Mouse (Mus musculus) G1E-ER4 (cell line): ENCODE measurements around the gene 1700029P11Rik. TPM values are rescaled to one million over a fixed set of nuclear protein-coding genes. Genes with fewer than 3 reads are reported as not detected.

Experiments used
- GATA1 ChIP-seq: IDR thresholded peaks from one replicate; pipeline ENCODE4 v1.8.0; 2012; ENCODE audit warnings: low read length, inconsistent platforms
- polyA plus RNA-seq: library from polyadenylated mRNA; stranded (reverse); fragments of >175 nt; gene quantifications from 2 replicates; pipeline ENCODE4 v1.2.3, GENCODE M21; 2012

The 1700029P11Rik gene
- polyA plus RNA-seq, 1 experiment = not detected

DNA sequence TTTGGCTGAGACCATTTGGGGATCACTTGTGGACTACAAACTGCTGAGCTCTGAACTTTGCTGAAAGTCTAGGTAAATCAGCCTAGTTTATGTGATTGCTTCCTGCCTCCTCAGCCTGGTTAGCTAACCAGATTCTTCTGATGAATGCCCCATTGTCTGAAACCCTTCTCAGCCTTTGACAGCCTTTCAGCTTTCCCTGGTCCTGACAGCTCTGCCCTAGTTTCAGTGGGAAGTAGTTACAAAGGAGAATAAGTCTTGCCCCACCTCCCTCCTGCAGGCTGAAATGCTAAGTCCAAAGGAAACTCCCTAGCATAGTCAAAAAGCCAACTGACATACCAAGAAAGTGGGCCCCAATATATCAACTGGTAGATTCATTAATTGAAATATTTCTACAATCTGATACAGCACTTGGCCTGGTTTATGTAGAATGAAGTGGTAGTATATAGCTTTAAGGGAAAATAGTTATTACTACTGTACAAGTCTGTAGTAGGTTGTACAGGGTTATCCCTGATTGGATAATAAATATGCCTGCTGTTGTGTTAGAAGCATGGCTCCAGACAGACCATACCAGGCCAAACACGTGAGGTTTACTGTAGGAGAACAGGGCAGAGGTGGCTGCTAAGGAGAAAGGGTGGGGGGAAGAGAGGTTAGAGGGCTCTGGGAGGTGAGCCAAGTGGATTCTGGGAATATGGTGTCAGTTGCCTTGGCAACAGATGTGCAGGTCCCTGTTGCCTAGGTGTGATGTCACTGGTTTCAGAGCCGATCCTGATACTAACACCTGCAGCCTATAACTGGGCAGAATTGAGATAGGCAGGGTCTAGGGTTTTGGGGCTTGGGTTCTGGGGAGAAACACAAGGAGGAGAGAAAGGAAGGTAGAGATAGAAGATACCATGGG, 5.2 kb downstream of the 1700029P11Rik start:
- no peak for TF ChIP-seq GATA1

DNA sequence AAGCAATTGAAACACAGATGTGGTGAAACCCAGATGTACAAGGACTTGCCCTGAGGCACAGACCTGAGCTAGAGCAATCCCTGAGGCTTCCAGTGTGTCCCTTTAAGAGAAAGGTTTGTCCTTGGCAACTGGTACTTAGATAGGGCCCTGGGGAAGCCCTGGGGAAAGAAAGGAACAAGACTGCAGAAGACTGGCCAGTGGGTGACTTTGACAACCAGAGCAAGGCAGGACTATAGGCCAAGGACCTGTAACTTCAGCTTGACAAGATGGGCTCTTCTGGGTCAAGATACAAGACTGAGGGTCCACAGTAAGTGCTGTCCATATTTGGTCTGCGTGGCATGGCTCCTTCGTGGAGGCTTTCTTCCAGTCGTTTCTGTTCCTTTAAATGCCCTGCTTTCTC, 7.3 kb downstream of the 1700029P11Rik start, which contains the start of gene Xrcc6:
Xrcc6 (plus strand) TSS at position 190 of the 400 bp plus-strand sequence.
- TF ChIP-seq GATA1 = no peak

GRCm38 (mm10) chr15:81989371-81990062, 9.2 kb downstream of the 1700029P11Rik start:
- no peak for TF ChIP-seq GATA1

DNA sequence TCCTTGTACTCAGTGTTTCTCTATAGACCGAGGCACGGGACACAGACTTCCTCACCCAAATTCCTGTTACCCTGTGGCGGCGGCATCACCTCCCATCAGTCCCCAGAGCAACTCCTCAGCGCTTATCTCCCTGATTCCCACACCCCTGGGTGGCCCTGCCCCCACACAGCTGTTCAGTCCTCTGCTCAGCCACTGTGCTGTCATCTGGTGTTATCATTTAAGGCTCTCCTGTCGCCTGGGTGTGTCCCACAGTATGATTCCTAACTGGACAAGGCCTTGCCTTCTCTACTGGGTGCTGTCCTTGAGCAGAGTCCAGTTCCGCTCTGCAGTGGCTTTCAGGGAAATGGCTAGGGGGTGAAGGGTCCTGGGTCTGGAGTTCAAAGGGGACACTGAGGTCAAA, 10.2 kb downstream of the 1700029P11Rik start:
- no peak for TF ChIP-seq GATA1

DNA sequence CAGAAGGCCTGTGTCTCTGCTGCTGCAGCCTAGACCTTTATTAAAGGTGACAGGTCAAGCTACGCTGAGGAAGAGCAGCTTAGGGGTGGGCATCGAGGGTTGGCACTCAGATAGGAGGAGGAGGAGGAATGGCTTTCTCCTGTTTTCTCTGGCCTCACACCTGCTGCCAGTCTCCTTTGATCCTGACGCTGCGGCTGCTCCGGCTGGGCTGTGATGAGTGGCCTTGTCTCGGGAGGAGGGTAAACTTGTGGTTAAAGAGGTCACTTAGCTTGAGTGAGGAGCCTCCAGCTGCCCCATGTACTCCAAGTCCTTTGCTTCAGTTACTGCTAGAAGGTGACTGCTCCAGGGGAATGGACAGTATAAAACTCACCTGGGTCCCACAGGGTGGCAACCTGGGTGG, 13.7 kb downstream of the 1700029P11Rik start:
- no peak for TF ChIP-seq GATA1

DNA sequence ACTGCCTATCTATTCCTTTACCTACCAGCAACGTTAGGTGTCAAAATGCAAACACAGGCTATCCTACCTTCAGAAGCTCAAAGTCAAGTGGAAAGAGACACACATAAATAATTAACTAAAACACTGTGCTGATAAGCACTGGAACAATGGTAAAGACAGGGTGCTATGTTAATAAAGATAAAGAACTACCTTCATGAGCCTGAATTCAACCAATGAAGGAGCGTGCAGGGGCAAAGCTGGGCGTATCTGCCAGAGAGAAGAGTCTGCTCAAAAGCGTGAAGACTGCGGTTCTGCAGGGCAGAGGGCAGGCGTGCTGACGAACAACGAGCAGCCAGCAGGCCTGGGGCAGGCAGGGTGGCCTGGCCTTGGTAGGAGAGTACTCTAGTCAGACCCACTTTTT, 23.9 kb downstream of the 1700029P11Rik start:
- no peak for TF ChIP-seq GATA1

DNA sequence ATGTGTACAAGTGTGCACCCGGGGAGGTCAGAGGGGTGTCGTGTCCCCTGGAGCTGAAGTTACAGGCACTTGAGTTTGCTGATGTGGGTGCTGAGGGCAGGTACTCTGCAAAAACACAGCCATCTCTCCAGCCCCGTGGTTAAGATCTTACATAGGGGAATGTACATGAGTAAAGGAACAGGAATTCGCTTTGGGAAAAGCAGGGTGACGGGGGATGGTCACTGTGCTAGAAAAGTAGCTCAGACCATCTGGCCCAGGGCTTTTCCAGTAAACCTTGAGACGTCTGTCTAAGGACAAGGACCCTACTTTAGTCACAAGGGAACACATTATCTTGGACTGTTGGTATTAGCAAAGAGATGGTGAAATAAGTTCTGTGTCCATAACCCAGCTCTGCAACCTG, 31.6 kb downstream of the 1700029P11Rik start:
- TF ChIP-seq GATA1 = no peak

GRCm38 (mm10) chr15:82014745-82015391, 34.5 kb downstream of the 1700029P11Rik start:
- no peak for TF ChIP-seq GATA1

GRCm38 (mm10) chr15:82015392-82016100, 35.2 kb downstream of the 1700029P11Rik start:
- TF ChIP-seq GATA1 = no peak

GRCm38 (mm10) chr15:82016101-82016808, 35.9 kb downstream of the 1700029P11Rik start:
- no peak for TF ChIP-seq GATA1

DNA sequence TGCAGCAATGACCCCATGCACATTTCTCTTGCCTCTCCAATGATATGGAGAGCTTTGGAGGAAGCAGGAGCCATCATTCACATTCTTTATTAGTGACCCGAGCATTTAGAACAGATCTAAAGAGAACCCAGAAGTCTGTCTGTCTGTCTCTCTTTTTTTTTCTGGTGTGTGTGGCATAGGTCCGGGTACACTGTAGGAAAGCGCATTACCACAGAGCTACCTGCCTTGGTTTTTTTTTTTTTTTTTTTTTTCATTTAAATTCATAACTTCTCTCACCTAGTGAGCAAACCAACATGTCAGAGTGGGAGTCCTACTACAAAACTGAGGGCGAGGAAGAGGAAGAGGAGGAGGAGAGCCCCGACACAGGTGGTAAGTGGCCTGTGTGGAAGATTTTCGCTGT, 36.5 kb downstream of the 1700029P11Rik start:
- no peak for TF ChIP-seq GATA1

- TF ChIP-seq GATA1 = no peak
Observed at GRCm38 (mm10) chr15:82017461-82017860, 37.1 kb downstream of the 1700029P11Rik start.

GRCm38 (mm10) chr15:82019288-82019687, 38.9 kb downstream of the 1700029P11Rik start:
- TF ChIP-seq GATA1 = no peak

- no peak for TF ChIP-seq GATA1
Observed at GRCm38 (mm10) chr15:82022535-82023088, 42.3 kb downstream of the 1700029P11Rik start.
